Mouse (Mus musculus): ENCODE results near the gene Slc38a7. TPM values are rescaled to one million over a fixed set of nuclear protein-coding genes. Genes with fewer than 3 reads are reported as not detected.
"Not testable (repeated sequence)": the region's sequence is repeated elsewhere in the genome, so short reads cannot be mapped to it uniquely, and the experiment has no call there.

Gene Slc38a7
- polyA plus RNA-seq, 1 experiment from 2014 or later, result 23.2 TPM

DNA sequence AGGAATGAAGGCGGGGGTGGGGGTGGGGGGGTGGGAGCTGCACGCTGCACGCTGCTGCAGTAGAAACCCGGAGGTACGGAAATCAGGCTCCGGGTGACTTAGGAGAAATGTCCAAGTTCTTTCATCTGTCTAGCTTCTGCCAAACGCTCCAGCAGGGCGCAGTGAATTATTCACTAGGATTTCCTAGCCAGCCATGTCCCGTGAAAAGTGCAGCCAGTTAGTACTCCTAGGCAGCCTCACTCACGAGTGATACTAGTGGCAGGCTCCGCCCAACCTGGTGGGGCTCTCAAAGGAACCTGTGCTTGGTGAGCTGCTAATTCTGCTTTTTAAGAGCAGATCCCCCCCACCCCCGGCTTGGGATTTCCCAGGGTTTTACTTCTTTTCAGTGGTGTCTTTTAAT lies 31.2 kb upstream of the Slc38a7 start:
- Histone ChIP-seq H3K36me3 (ENCODE audit: control insufficient read depth, insufficient read depth, low read length) (no peaks in the 10 kb centered on the region), H3K27me3 (ENCODE audit: control insufficient read depth, insufficient read depth, low read length) (no peaks in the 10 kb centered on the region), H3K4me3 (ENCODE audit: low read depth, low read length) (no peak overlapping the region), H3K4me2 (ENCODE audit: low read depth, low read length) (no peak overlapping the region), H3K9me3 (ENCODE audit: control insufficient read depth, low read length) (no peaks in the 10 kb centered on the region), H3K9ac (replicated peaks; ENCODE audit: low read depth, low read length) (no peak overlapping the region), H3K27ac (ENCODE audit: low read depth, low read length) (no peak overlapping the region), H3K4me1 (ENCODE audit: control insufficient read depth, insufficient read depth, low read length) (peaks cover 15% of the 10 kb centered on the region)
- ATAC-seq (ENCODE audit: low read depth), result no peak
- WGBS, result 77% methylated on average over 12 of the region's 12 CpGs

DNA sequence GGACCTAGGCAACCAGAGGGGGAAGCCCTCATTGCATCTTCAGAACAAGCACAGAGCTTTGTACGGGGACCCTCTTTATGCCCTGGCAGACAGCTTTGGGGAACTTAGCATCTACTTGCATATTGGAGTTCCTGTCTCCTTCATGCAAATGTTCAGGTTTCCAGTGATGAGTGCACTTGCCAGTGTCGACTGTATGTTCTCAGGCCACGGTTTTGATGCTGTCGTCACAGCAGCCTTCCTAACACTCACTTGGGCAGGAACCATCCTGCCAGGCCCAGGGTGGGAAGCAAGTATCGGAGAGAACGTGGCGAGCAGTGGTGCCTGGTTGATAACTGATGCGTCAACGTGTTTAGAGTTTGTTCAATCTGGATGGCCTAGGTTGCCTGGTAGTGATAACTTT lies 28.9 kb upstream of the Slc38a7 start:
- Histone ChIP-seq H3K4me2 (ENCODE audit: low read depth, low read length) (no peak overlapping the region), H3K4me3 (ENCODE audit: low read depth, low read length) (no peak overlapping the region), H3K4me1 (ENCODE audit: control insufficient read depth, insufficient read depth, low read length) (peaks cover 15% of the 10 kb centered on the region), H3K36me3 (ENCODE audit: control insufficient read depth, insufficient read depth, low read length) (0 out of 2 replicates have a peak, but pooled peaks cover 2% of the 10 kb centered on the region), H3K27ac (ENCODE audit: low read depth, low read length) (no peak overlapping the region), H3K9ac (replicated peaks; ENCODE audit: low read depth, low read length) (no peak overlapping the region), H3K9me3 (ENCODE audit: control insufficient read depth, low read length) (no peaks in the 10 kb centered on the region), H3K27me3 (ENCODE audit: control insufficient read depth, insufficient read depth, low read length) (no peaks in the 10 kb centered on the region)
- no peak for ATAC-seq (ENCODE audit: low read depth)
- WGBS, result 93% methylated on average over 9 of the region's 9 CpGs

DNA sequence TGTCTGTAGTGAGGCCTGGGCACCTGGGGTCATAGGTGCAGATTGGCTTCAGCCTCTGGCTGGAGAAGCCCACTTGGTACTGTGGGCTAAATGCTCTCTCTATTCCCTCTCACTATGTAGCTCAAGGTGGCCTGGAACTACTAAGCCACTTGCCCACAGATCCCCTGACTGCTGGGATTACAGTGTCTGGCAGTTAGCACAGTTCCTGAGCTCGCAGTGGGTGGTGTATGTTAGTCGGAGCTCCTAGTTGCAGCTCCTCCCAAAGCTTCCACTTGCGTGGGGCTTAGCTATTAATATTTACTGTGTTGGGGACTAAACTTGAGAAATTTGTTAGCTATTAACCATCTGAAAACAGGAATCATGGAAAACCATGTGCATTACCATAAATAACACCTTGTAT lies 28.2 kb upstream of the Slc38a7 start:
- no peak overlapping the region for H3K9ac ChIP-seq (replicated peaks; ENCODE audit: low read depth, low read length)
- no peak overlapping the region for H3K27ac ChIP-seq (ENCODE audit: low read depth, low read length)
- H3K9me3 ChIP-seq (ENCODE audit: control insufficient read depth, low read length), result no peaks in the 10 kb centered on the region
- no peak for ATAC-seq (ENCODE audit: low read depth)
- peaks cover 10% of the 10 kb centered on the region for H3K4me1 ChIP-seq (ENCODE audit: control insufficient read depth, insufficient read depth, low read length)
- no peaks in the 10 kb centered on the region for H3K27me3 ChIP-seq (ENCODE audit: control insufficient read depth, insufficient read depth, low read length)
- H3K4me3 ChIP-seq (ENCODE audit: low read depth, low read length), result no peak overlapping the region
- 95% methylated on average over 3 of the region's 3 CpGs for WGBS
- no peak overlapping the region for H3K4me2 ChIP-seq (ENCODE audit: low read depth, low read length)
- 0 out of 2 replicates have a peak, but pooled peaks cover 8% of the 10 kb centered on the region for H3K36me3 ChIP-seq (ENCODE audit: control insufficient read depth, insufficient read depth, low read length)

DNA sequence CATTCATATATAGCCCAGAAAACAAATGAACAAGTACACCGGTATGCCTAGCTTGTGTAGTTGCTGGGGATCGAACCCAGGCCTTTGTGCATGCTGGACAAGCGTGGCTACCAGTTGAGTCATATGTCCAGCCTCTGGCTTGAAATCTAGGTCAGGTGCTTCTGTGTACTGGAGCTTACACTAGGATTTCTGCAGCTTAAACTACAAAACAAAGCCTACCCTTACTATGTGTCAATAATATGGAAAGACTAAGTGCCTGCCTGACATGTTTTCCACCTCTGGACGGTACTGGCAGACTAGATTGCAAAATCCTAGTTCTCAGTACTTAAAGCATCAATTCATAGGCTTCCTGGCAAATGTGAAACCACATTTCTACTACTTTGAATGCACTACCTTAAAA lies 26.5 kb upstream of the Slc38a7 start:
- WGBS, result 91% methylated on average over 4 of the region's 4 CpGs
- H3K36me3 ChIP-seq (ENCODE audit: control insufficient read depth, insufficient read depth, low read length), result peaks cover 23% of the 10 kb centered on the region
- no peak overlapping the region for H3K9ac ChIP-seq (replicated peaks; ENCODE audit: low read depth, low read length)
- H3K4me3 ChIP-seq (ENCODE audit: low read depth, low read length), result no peak overlapping the region
- H3K27me3 ChIP-seq (ENCODE audit: control insufficient read depth, insufficient read depth, low read length), result no peaks in the 10 kb centered on the region
- ATAC-seq (ENCODE audit: low read depth), result no peak
- no peak overlapping the region for H3K4me2 ChIP-seq (ENCODE audit: low read depth, low read length)
- H3K27ac ChIP-seq (ENCODE audit: low read depth, low read length), result no peak overlapping the region
- H3K9me3 ChIP-seq (ENCODE audit: control insufficient read depth, low read length), result no peaks in the 10 kb centered on the region
- no peaks in the 10 kb centered on the region for H3K4me1 ChIP-seq (ENCODE audit: control insufficient read depth, insufficient read depth, low read length)

DNA sequence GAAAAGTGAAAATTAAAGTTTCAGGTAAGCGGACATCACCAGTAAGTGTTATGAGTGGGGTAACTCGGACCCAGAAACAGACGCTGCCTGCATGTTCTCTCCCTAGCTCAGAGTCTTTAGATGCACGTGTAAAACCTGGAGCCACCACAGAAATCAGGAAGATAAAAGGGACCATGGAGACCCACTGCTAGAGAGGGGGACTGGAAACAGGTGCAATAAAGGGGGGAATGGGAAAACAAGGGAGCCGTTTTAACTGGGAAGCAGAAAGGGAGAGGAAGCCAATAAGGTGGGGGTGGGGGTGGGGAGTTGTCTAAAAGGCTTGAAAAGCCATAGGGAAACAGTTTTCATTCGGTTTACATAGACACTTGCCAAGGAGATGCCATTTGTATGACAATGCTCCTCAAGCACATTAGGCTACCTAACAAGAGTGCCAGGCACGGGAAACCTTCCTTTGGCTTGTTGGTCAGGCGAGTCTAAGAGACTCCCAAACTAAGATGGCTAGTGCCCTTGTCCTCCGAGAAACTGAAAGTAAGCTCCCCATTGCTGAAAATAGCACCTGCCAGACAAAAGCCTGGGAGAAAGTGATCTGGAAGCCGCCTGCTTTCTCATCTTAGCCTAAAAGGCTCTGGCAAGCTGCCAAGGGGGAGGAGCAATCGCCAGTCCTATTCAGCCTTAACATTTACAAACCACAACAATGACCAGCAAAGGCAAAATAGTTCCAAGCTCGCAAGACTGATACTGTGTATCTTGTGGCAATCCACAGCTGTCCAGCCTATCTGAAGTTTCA lies 25.0 kb upstream of the Slc38a7 start:
- Histone ChIP-seq H3K9me3 (ENCODE audit: control insufficient read depth, low read length) (no peaks in the 10 kb centered on the region), H3K9ac (replicated peaks; ENCODE audit: low read depth, low read length) (peak overlapping the region; percentile 18; the same call in 1 of the 2 replicates), H3K27ac (ENCODE audit: low read depth, low read length) (peak overlapping the region; percentile 64), H3K4me1 (ENCODE audit: control insufficient read depth, insufficient read depth, low read length) (no peaks in the 10 kb centered on the region), H3K27me3 (ENCODE audit: control insufficient read depth, insufficient read depth, low read length) (no peaks in the 10 kb centered on the region), H3K36me3 (ENCODE audit: control insufficient read depth, insufficient read depth, low read length) (peaks cover 29% of the 10 kb centered on the region), H3K4me3 (ENCODE audit: low read depth, low read length) (no peak overlapping the region), H3K4me2 (ENCODE audit: low read depth, low read length) (peak overlapping the region; percentile 48)
- WGBS, result 26% methylated on average over 12 of the region's 12 CpGs
- ATAC-seq (ENCODE audit: low read depth), result peak; percentile 46; the same call in 1 of the 2 replicates

DNA sequence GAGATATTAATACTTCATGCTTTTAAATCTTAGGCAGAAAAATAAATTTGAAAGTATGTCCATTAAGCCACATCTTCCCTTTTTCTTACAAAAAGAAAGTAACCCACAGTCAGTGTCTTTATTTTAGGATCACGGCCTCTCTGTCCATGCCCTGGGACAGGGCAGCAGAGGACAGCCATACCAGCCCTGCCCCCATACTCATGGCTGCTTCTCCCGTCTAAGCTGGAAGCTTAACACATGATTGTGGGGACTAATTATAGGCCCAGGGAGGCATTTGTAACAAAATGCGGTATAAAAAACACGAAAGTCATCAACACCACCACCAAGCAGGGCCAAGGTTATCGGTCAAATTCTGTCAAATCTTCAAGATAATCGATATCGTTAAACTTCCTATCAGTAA lies 21.9 kb upstream of the Slc38a7 start:
- H3K27ac ChIP-seq (ENCODE audit: low read depth, low read length), result no peak overlapping the region
- H3K4me3 ChIP-seq (ENCODE audit: low read depth, low read length), result no peak overlapping the region
- H3K9me3 ChIP-seq (ENCODE audit: control insufficient read depth, low read length), result no peaks in the 10 kb centered on the region
- H3K36me3 ChIP-seq (ENCODE audit: control insufficient read depth, insufficient read depth, low read length), result peaks cover 50% of the 10 kb centered on the region
- no peak for ATAC-seq (ENCODE audit: low read depth)
- H3K27me3 ChIP-seq (ENCODE audit: control insufficient read depth, insufficient read depth, low read length), result no peaks in the 10 kb centered on the region
- H3K4me2 ChIP-seq (ENCODE audit: low read depth, low read length), result no peak overlapping the region
- 98% methylated on average over 7 of the region's 7 CpGs for WGBS
- no peak overlapping the region for H3K9ac ChIP-seq (replicated peaks; ENCODE audit: low read depth, low read length)
- H3K4me1 ChIP-seq (ENCODE audit: control insufficient read depth, insufficient read depth, low read length), result no peaks in the 10 kb centered on the region

DNA sequence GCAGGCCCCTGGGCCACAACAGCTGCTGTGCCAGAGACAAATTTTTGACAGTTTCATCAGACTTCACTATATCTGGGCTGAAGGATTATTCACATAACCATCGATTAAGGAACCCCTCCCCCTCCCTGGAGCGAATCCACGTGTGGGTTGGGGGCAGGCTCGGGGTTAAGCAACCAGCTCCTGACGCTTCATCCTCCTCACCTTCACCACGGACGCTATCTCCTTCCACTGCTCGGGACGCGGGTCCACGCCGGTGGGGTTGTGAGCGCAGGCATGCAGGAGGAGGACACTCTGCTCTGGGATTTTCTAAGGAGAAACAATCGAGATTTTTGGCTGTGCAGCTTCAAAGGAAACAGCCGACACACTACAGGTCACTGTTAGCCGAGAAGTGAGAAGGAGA lies 18.4 kb upstream of the Slc38a7 start:
- no peak overlapping the region for H3K4me3 ChIP-seq (ENCODE audit: low read depth, low read length)
- H3K4me2 ChIP-seq (ENCODE audit: low read depth, low read length), result no peak overlapping the region
- no peak overlapping the region for H3K9ac ChIP-seq (replicated peaks; ENCODE audit: low read depth, low read length)
- ATAC-seq (ENCODE audit: low read depth), result no peak
- H3K27me3 ChIP-seq (ENCODE audit: control insufficient read depth, insufficient read depth, low read length), result no peaks in the 10 kb centered on the region
- no peaks in the 10 kb centered on the region for H3K9me3 ChIP-seq (ENCODE audit: control insufficient read depth, low read length)
- no peaks in the 10 kb centered on the region for H3K4me1 ChIP-seq (ENCODE audit: control insufficient read depth, insufficient read depth, low read length)
- 95% methylated on average over 16 of the region's 16 CpGs for whole genome bisulfite sequencing
- peaks cover 76% of the 10 kb centered on the region for H3K36me3 ChIP-seq (ENCODE audit: control insufficient read depth, insufficient read depth, low read length)
- H3K27ac ChIP-seq (ENCODE audit: low read depth, low read length), result no peak overlapping the region

DNA sequence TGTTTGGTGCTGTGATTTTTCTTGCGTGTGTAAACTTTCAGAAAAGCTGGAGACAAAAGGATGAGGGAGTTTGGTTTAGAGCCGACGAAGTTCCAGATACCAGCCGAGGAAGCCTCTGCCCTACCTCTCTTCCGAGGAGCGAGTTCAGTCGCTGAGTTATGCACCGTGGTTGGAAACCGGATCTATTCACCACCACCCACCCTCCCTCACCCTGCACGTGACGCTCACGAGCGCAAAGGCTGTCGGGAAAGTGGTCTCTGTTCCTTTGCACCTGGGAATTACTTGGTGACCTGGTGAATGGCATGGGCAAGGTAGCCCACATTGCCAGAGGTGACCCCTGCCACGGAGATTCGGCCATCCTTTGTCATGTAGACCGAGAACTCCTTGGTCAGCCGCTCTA lies 11.5 kb upstream of the Slc38a7 start:
- H3K36me3 ChIP-seq (ENCODE audit: control insufficient read depth, insufficient read depth, low read length), result peaks cover 34% of the 10 kb centered on the region
- ATAC-seq (ENCODE audit: low read depth); H3K27me3 ChIP-seq (ENCODE audit: control insufficient read depth, insufficient read depth, low read length); H3K4me1 ChIP-seq (ENCODE audit: control insufficient read depth, insufficient read depth, low read length); H3K27ac ChIP-seq (ENCODE audit: low read depth, low read length); H3K9ac ChIP-seq (replicated peaks; ENCODE audit: low read depth, low read length); H3K9me3 ChIP-seq (ENCODE audit: control insufficient read depth, low read length); H3K4me2 ChIP-seq (ENCODE audit: low read depth, low read length); H3K4me3 ChIP-seq (ENCODE audit: low read depth, low read length): not testable (repeated sequence)
- 95% methylated on average over 17 of the region's 18 CpGs for WGBS

DNA sequence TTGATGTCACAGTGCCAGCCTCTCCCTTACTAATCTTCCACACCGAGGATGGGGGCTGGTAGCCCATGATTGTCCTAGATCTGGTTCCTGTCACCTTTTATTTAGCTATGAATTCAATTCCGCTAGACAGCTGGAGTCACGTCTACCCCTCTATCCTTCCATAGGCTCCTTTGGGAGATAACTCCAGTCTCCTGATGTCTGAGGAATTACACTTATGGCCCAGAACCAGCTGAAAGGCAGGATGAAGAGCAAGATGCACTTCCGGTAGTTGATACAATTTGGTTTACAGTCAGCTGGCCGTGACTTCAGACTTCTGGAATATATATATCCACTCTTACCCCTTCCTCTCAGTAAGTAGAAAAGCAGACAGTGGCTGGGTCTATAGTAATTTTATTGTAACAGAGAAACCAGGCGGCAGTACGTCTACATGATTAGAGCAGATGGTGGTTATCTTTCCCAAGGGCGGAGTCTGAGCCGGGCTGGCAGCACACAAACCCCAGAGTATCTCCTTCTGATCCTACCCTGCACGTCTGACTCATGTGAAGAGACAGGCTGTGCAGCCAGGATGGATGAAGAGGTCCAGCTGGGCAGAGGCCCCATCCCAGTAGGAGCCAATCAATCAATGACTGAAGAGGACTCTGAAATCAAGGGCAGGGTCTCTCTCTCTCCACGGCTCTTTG lies 10.6 kb upstream of the Slc38a7 start:
- H3K4me3 ChIP-seq (ENCODE audit: low read depth, low read length); H3K27me3 ChIP-seq (ENCODE audit: control insufficient read depth, insufficient read depth, low read length); H3K9me3 ChIP-seq (ENCODE audit: control insufficient read depth, low read length); ATAC-seq (ENCODE audit: low read depth); H3K9ac ChIP-seq (replicated peaks; ENCODE audit: low read depth, low read length); H3K27ac ChIP-seq (ENCODE audit: low read depth, low read length); H3K4me1 ChIP-seq (ENCODE audit: control insufficient read depth, insufficient read depth, low read length); H3K4me2 ChIP-seq (ENCODE audit: low read depth, low read length): not testable (repeated sequence)
- peaks cover 27% of the 10 kb centered on the region for H3K36me3 ChIP-seq (ENCODE audit: control insufficient read depth, insufficient read depth, low read length)
- 70% methylated on average over 10 of the region's 11 CpGs for WGBS
